Mouse (Mus musculus): ENCODE results near the gene Gfer. TPM values are rescaled to one million over a fixed set of nuclear protein-coding genes. Genes with fewer than 3 reads are reported as not detected.

The Gfer gene
- polyA plus RNA-seq, 1 experiment from 2014 or later: 35.2 TPM

- Histone ChIP-seq H3K4me2 (replicated peaks) (peak overlapping the region; percentile 98), H3K9me3 (ENCODE audit: control insufficient read depth, low read length) (no peaks in the 10 kb centered on the region), H3K9ac (peak overlapping the region; percentile 94), H3K27ac (no peak overlapping the region), H3K27me3 (ENCODE audit: control insufficient read depth, insufficient read depth, low read length) (peaks cover 9% of the 10 kb centered on the region; the same call in 1 of the 2 replicates), H3K36me3 (replicated peaks; ENCODE audit: control insufficient read depth, insufficient read depth) (no peaks in the 10 kb centered on the region), H3K4me3 (replicated peaks; ENCODE audit: low read length) (peak overlapping the region; percentile 78), H3K4me1 (replicated peaks; ENCODE audit: control insufficient read depth, insufficient read depth, low read length) (peaks cover 10% of the 10 kb centered on the region)
- DNase-seq (ENCODE audit: low spot score): no peak
- ATAC-seq (ENCODE audit: low FRiP score): no peak
- WGBS: 73% methylated on average over 10 of the region's 10 CpGs
These were observed 47.1 kb downstream of the Gfer start for GRCm38 (mm10) chr17:24648731-24649377.

GRCm38 (mm10) chr17:24647493-24647892 is 48.5 kb downstream of the Gfer start:
- Histone ChIP-seq H3K27ac (no peak overlapping the region), H3K4me1 (replicated peaks; ENCODE audit: control insufficient read depth, insufficient read depth, low read length) (peaks cover 10% of the 10 kb centered on the region), H3K27me3 (ENCODE audit: control insufficient read depth, insufficient read depth, low read length) (peaks cover 9% of the 10 kb centered on the region; the same call in 1 of the 2 replicates), H3K4me2 (replicated peaks) (peak overlapping the region; percentile 17; the same call in 1 of the 2 replicates), H3K9me3 (ENCODE audit: control insufficient read depth, low read length) (no peaks in the 10 kb centered on the region), H3K4me3 (replicated peaks; ENCODE audit: low read length) (no peak overlapping the region), H3K9ac (no peak overlapping the region), H3K36me3 (replicated peaks; ENCODE audit: control insufficient read depth, insufficient read depth) (no peaks in the 10 kb centered on the region)
- ATAC-seq (ENCODE audit: low FRiP score) (no peak), DNase-seq (ENCODE audit: low spot score) (no peak)
- 75% methylated on average over 11 of the region's 11 CpGs for WGBS

- Histone ChIP-seq H3K27ac (no peak overlapping the region), H3K4me2 (replicated peaks) (no peak overlapping the region), H3K36me3 (replicated peaks; ENCODE audit: control insufficient read depth, insufficient read depth) (peaks cover 6% of the 10 kb centered on the region; the same call in 1 of the 2 replicates), H3K9me3 (ENCODE audit: control insufficient read depth, low read length) (no peaks in the 10 kb centered on the region), H3K9ac (no peak overlapping the region), H3K4me3 (replicated peaks; ENCODE audit: low read length) (no peak overlapping the region), H3K27me3 (ENCODE audit: control insufficient read depth, insufficient read depth, low read length) (0 out of 2 replicates have a peak, but pooled peaks cover 5% of the 10 kb centered on the region), H3K4me1 (replicated peaks; ENCODE audit: control insufficient read depth, insufficient read depth, low read length) (peaks cover 10% of the 10 kb centered on the region)
- ATAC-seq (ENCODE audit: low FRiP score): no peak
- no peak for DNase-seq (ENCODE audit: low spot score)
- 86% methylated on average over 4 of the region's 4 CpGs for WGBS
These were observed 49.6 kb downstream of the Gfer start for GRCm38 (mm10) chr17:24646381-24646780.

- Histone ChIP-seq H3K27ac (no peak overlapping the region), H3K9me3 (ENCODE audit: control insufficient read depth, low read length) (no peaks in the 10 kb centered on the region), H3K9ac (no peak overlapping the region), H3K27me3 (ENCODE audit: control insufficient read depth, insufficient read depth, low read length) (0 out of 2 replicates have a peak, but pooled peaks cover 5% of the 10 kb centered on the region), H3K4me1 (replicated peaks; ENCODE audit: control insufficient read depth, insufficient read depth, low read length) (peaks cover 10% of the 10 kb centered on the region), H3K36me3 (replicated peaks; ENCODE audit: control insufficient read depth, insufficient read depth) (peaks cover 7% of the 10 kb centered on the region; the same call in 1 of the 2 replicates), H3K4me2 (replicated peaks) (no peak overlapping the region), H3K4me3 (replicated peaks; ENCODE audit: low read length) (no peak overlapping the region)
- DNase-seq (ENCODE audit: low spot score) (no peak), ATAC-seq (ENCODE audit: low FRiP score) (no peak)
- 74% methylated on average over 3 of the region's 3 CpGs for WGBS
These were observed 50.0 kb downstream of the Gfer start for GRCm38 (mm10) chr17:24645916-24646315.

- 75% methylated on average over 9 of the region's 9 CpGs for WGBS
- no peak overlapping the region for H3K4me2 ChIP-seq (replicated peaks)
These were observed 50.9 kb downstream of the Gfer start for GRCm38 (mm10) chr17:24644875-24645721.

GRCm38 (mm10) chr17:24644030-24644715 is 51.8 kb downstream of the Gfer start:
- Histone ChIP-seq H3K4me1 (replicated peaks; ENCODE audit: control insufficient read depth, insufficient read depth, low read length) (no peaks in the 10 kb centered on the region; the same call in 1 of the 2 replicates), H3K4me3 (replicated peaks; ENCODE audit: low read length) (no peak overlapping the region), H3K27ac (peak overlapping the region; percentile 24; the same call in 1 of the 2 replicates), H3K9me3 (ENCODE audit: control insufficient read depth, low read length) (no peaks in the 10 kb centered on the region), H3K27me3 (ENCODE audit: control insufficient read depth, insufficient read depth, low read length) (no peaks in the 10 kb centered on the region), H3K36me3 (replicated peaks; ENCODE audit: control insufficient read depth, insufficient read depth) (peaks cover 13% of the 10 kb centered on the region), H3K4me2 (replicated peaks) (no peak overlapping the region), H3K9ac (no peak overlapping the region)
- DNase-seq (ENCODE audit: low spot score) (no peak), ATAC-seq (ENCODE audit: low FRiP score) (no peak)
- 54% methylated on average over 7 of the region's 7 CpGs for WGBS

More at GRCm38 (mm10) chr17:24644875-24645721, 50.9 kb downstream of the Gfer start:
- H3K9me3 ChIP-seq (ENCODE audit: control insufficient read depth, low read length): no peaks in the 10 kb centered on the region
- ATAC-seq (ENCODE audit: low FRiP score) (no peak), DNase-seq (ENCODE audit: low spot score) (no peak)
- no peaks in the 10 kb centered on the region for H3K27me3 ChIP-seq (ENCODE audit: control insufficient read depth, insufficient read depth, low read length)
- H3K9ac ChIP-seq: no peak overlapping the region
- H3K27ac ChIP-seq: peak overlapping the region; percentile 24; the same call in 1 of the 2 replicates
- no peak overlapping the region for H3K4me3 ChIP-seq (replicated peaks; ENCODE audit: low read length)
- peaks cover 4% of the 10 kb centered on the region for H3K4me1 ChIP-seq (replicated peaks; ENCODE audit: control insufficient read depth, insufficient read depth, low read length)
- peaks cover 13% of the 10 kb centered on the region; the same call in 1 of the 2 replicates for H3K36me3 ChIP-seq (replicated peaks; ENCODE audit: control insufficient read depth, insufficient read depth)

Other genes starting within 250 kb of the Gfer start
- 20.6 and 25.8 TPM in 2 replicates for gene E4f1, start 225.8 kb downstream of the Gfer start, polyA plus RNA-seq (2014; fragmentation: Nextera tagmentation; extraction: Ambion mirVana)
- gene Pgp, start 225.8 kb downstream of the Gfer start, polyA plus RNA-seq (2014; fragmentation: Nextera tagmentation; extraction: Ambion mirVana): 71.2 and 73.5 TPM in 2 replicates
- 0.75 TPM in 1 of 2 replicates, not detected in the other for gene Bricd5, start 222.3 kb downstream of the Gfer start, polyA plus RNA-seq (2014; fragmentation: Nextera tagmentation; extraction: Ambion mirVana)
- 30.2 and 31.1 TPM in 2 replicates for gene Mlst8, start 217.1 kb downstream of the Gfer start, polyA plus RNA-seq (2014; fragmentation: Nextera tagmentation; extraction: Ambion mirVana)
- 45.7 and 46.8 TPM in 2 replicates for gene Caskin1, start 207.6 kb downstream of the Gfer start, polyA plus RNA-seq (2014; fragmentation: Nextera tagmentation; extraction: Ambion mirVana)
- 75.0 and 82.8 TPM in 2 replicates for gene Traf7, start 168.2 kb downstream of the Gfer start, polyA plus RNA-seq (2014; fragmentation: Nextera tagmentation; extraction: Ambion mirVana)
- 4.2 and 5.6 TPM in 2 replicates for gene Rab26, start 161.9 kb downstream of the Gfer start, polyA plus RNA-seq (2014; fragmentation: Nextera tagmentation; extraction: Ambion mirVana)
- 28.4 and 30.4 TPM in 2 replicates for gene Pkd1, start 146.3 kb downstream of the Gfer start, polyA plus RNA-seq (2014; fragmentation: Nextera tagmentation; extraction: Ambion mirVana)
- gene Tsc2, start 63.5 kb downstream of the Gfer start, polyA plus RNA-seq (2014; fragmentation: Nextera tagmentation; extraction: Ambion mirVana): 74.7 and 76.7 TPM in 2 replicates
- gene Nthl1, start 63.5 kb downstream of the Gfer start, polyA plus RNA-seq (2014; fragmentation: Nextera tagmentation; extraction: Ambion mirVana): 7.8 and 8.2 TPM in 2 replicates
- 53.5 and 56.9 TPM in 2 replicates for gene Slc9a3r2, start 45.8 kb downstream of the Gfer start, polyA plus RNA-seq (2014; fragmentation: Nextera tagmentation; extraction: Ambion mirVana)
- gene Npw, start 37.7 kb downstream of the Gfer start, polyA plus RNA-seq (2014; fragmentation: Nextera tagmentation; extraction: Ambion mirVana): 0.83 TPM in 1 of 2 replicates, not detected in the other
- gene Zfp598, start 26.5 kb downstream of the Gfer start, polyA plus RNA-seq (2014; fragmentation: Nextera tagmentation; extraction: Ambion mirVana): 22.8 and 25.6 TPM in 2 replicates
- 178 and 220 TPM in 2 replicates for gene Syngr3, start 6.2 kb downstream of the Gfer start, polyA plus RNA-seq (2014; fragmentation: Nextera tagmentation; extraction: Ambion mirVana)
- 1.9 and 2.4 TPM in 2 replicates for gene Noxo1, start 78 bp upstream of the Gfer start, polyA plus RNA-seq (2014; fragmentation: Nextera tagmentation; extraction: Ambion mirVana)
- gene Tbl3, start 11.5 kb upstream of the Gfer start, polyA plus RNA-seq (2014; fragmentation: Nextera tagmentation; extraction: Ambion mirVana): 58.3 and 64.3 TPM in 2 replicates
- not detected in 2 replicates for gene Rnf151, start 21.9 kb upstream of the Gfer start, polyA plus RNA-seq (2014; fragmentation: Nextera tagmentation; extraction: Ambion mirVana)
- gene Rps2, start 22.0 kb upstream of the Gfer start, polyA plus RNA-seq (2014; fragmentation: Nextera tagmentation; extraction: Ambion mirVana): 800 and 838 TPM in 2 replicates
- gene Ndufb10, start 28.3 kb upstream of the Gfer start, polyA plus RNA-seq (2014; fragmentation: Nextera tagmentation; extraction: Ambion mirVana): 308 and 347 TPM in 2 replicates
- 0.25 TPM in 1 of 2 replicates, not detected in the other for gene Rpl3l, start 31.7 kb upstream of the Gfer start, polyA plus RNA-seq (2014; fragmentation: Nextera tagmentation; extraction: Ambion mirVana)
- 20.5 and 22.4 TPM in 2 replicates for gene Msrb1, start 40.5 kb upstream of the Gfer start, polyA plus RNA-seq (2014; fragmentation: Nextera tagmentation; extraction: Ambion mirVana)
- gene Hs3st6, start 56.8 kb upstream of the Gfer start, polyA plus RNA-seq (2014; fragmentation: Nextera tagmentation; extraction: Ambion mirVana): 0.36 TPM in 1 of 2 replicates, not detected in the other
- gene Meiob, start 108.1 kb upstream of the Gfer start, polyA plus RNA-seq (2014; fragmentation: Nextera tagmentation; extraction: Ambion mirVana): not detected in 2 replicates
- gene Hagh, start 144.0 kb upstream of the Gfer start, polyA plus RNA-seq (2014; fragmentation: Nextera tagmentation; extraction: Ambion mirVana): 71.5 and 73.0 TPM in 2 replicates
- gene Fahd1, start 154.2 kb upstream of the Gfer start, polyA plus RNA-seq (2014; fragmentation: Nextera tagmentation; extraction: Ambion mirVana): 22.4 and 23.3 TPM in 2 replicates
- gene Igfals, start 169.8 kb upstream of the Gfer start, polyA plus RNA-seq (2014; fragmentation: Nextera tagmentation; extraction: Ambion mirVana): 0.09 TPM in 1 of 2 replicates, not detected in the other
- gene Nubp2, start 190.2 kb upstream of the Gfer start, polyA plus RNA-seq (2014; fragmentation: Nextera tagmentation; extraction: Ambion mirVana): 67.4 and 72.8 TPM in 2 replicates
- gene Spsb3, start 190.5 kb upstream of the Gfer start, polyA plus RNA-seq (2014; fragmentation: Nextera tagmentation; extraction: Ambion mirVana): 75.0 and 82.0 TPM in 2 replicates
- gene Eme2, start 198.9 kb upstream of the Gfer start, polyA plus RNA-seq (2014; fragmentation: Nextera tagmentation; extraction: Ambion mirVana): 22.7 and 23.7 TPM in 2 replicates
- 72.9 and 82.6 TPM in 2 replicates for gene Mrps34, start 199.0 kb upstream of the Gfer start, polyA plus RNA-seq (2014; fragmentation: Nextera tagmentation; extraction: Ambion mirVana)
- 85.6 and 95.8 TPM in 2 replicates for gene Nme3, start 200.3 kb upstream of the Gfer start, polyA plus RNA-seq (2014; fragmentation: Nextera tagmentation; extraction: Ambion mirVana)
- gene Mapk8ip3, start 240.8 kb upstream of the Gfer start, polyA plus RNA-seq (2014; fragmentation: Nextera tagmentation; extraction: Ambion mirVana): 86.0 and 90.1 TPM in 2 replicates

All from hindbrain, embryonic 14.5 days (tissue).